Mouse (Mus musculus) layer of hippocampus, postnatal 14 days (tissue): Measurements from ENCODE around the gene Myh7b. TPM values are rescaled to one million over a fixed set of nuclear protein-coding genes. Genes with fewer than 3 reads are reported as not detected.

ENCODE experiments used
- DNase-seq, 2 experiments: peaks; one replicate each; pipeline ENCODE4 v3.0.0; 2021 to 2022; ENCODE audit warnings: low spot score in 2 of 2, mixed read lengths in 1 of 2
- microRNA-seq, 2 experiments: library from miRNA; unstranded; fragments of <30 nt; microRNA quantifications; one replicate each; pipeline ENCODE4 v1.2.0; 2021
- total RNA-seq, 2 experiments: library from RNA; stranded (reverse); gene quantifications; 2 replicates each; pipeline ENCODE4 v1.2.3; 2021

Gene Myh7b
- total RNA-seq, 2 experiments from 2014 or later = 3.1 to 4.9 TPM

GRCm38 (mm10) chr2:155681874-155682273, 70.9 kb downstream of the Myh7b start:
- DNase-seq = no peak

GRCm38 (mm10) chr2:155683137-155683536, 72.1 kb downstream of the Myh7b start:
- DNase-seq = no peak

GRCm38 (mm10) chr2:155683821-155684220, 72.8 kb downstream of the Myh7b start:
- no peak for DNase-seq

Small RNA genes lying within 50 kb of the gene (microRNA-seq; reads per million reads assigned to microRNA genes)
- gene Mir499 = 1.1 to 2.0 reads per million in 2 experiments

Other genes starting within 250 kb of the Myh7b start
- gene Trp53inp2, start 230.2 kb upstream of the Myh7b start, total RNA-seq = 100 to 1,000 TPM; 235 TPM
- 10 to 100 TPM; 61.1 to 71.8 TPM for gene Ncoa6, start 137.3 kb upstream of the Myh7b start, total RNA-seq
- 10 to 100 TPM; 60.4 to 63.1 TPM for gene Acss2, start 93.3 kb upstream of the Myh7b start, total RNA-seq
- 100 to 1,000 TPM; 107 to 119 TPM for gene Ggt7, start 93.0 kb upstream of the Myh7b start, total RNA-seq
- gene Gss, start 18.4 kb upstream of the Myh7b start, total RNA-seq = 10 to 100 TPM; 14.5 to 16.4 TPM
- 100 to 1,000 TPM; 149 to 156 TPM for gene Trpc4ap, start 81.2 kb downstream of the Myh7b start, total RNA-seq
- gene Edem2, start 118.3 kb downstream of the Myh7b start, total RNA-seq = 10 to 100 TPM; 18.2 to 19.6 TPM
- not detected for gene Gm17581, start 124.7 kb downstream of the Myh7b start, total RNA-seq
- gene Procr, start 139.9 kb downstream of the Myh7b start, total RNA-seq = 1 to 10 TPM; 1.3 to 1.6 TPM
- 10 to 100 TPM; 50.0 to 53.3 TPM for gene Mmp24, start 164.1 kb downstream of the Myh7b start, total RNA-seq
- gene BC029722, start 208.2 kb downstream of the Myh7b start, total RNA-seq = 10 to 100 TPM; 43.8 to 45.6 TPM
- gene Eif6, start 215.7 kb downstream of the Myh7b start, total RNA-seq = 10 to 100 TPM; 68.1 to 69.9 TPM
- gene Fam83c, start 223.6 kb downstream of the Myh7b start, total RNA-seq = not detected